Mouse (Mus musculus) G1E (cell line): ENCODE data around the gene Slc25a45.

Experiments
- CTCF ChIP-seq: IDR thresholded peaks from 2 replicates; pipeline ENCODE4 v1.5.1; 2012; ENCODE audit warnings: low read depth, low read length, inconsistent platforms, mixed read lengths
- GATA1 ChIP-seq: IDR thresholded peaks from 2 replicates; pipeline ENCODE4 v1.6.1; 2012; ENCODE audit warnings: borderline replicate concordance, low read length, inconsistent platforms, mixed read lengths
- GATA2 ChIP-seq: IDR thresholded peaks from 2 replicates; pipeline ENCODE4 v1.6.1; 2012; ENCODE audit warnings: low read depth, low read length, inconsistent platforms, borderline replicate concordance
- POLR2AphosphoS5 ChIP-seq: IDR thresholded peaks from 2 replicates; pipeline ENCODE4 v1.6.1; 2012; ENCODE audit warnings: low read depth, low read length, inconsistent platforms; ENCODE audit not compliant: insufficient replicate concordance
- TAL1 ChIP-seq: conservative IDR thresholded peaks from 2 replicates; pipeline ENCODE4 v1.6.1; 2012; ENCODE audit warnings: low read depth, low read length, inconsistent platforms, mixed read lengths

DNA sequence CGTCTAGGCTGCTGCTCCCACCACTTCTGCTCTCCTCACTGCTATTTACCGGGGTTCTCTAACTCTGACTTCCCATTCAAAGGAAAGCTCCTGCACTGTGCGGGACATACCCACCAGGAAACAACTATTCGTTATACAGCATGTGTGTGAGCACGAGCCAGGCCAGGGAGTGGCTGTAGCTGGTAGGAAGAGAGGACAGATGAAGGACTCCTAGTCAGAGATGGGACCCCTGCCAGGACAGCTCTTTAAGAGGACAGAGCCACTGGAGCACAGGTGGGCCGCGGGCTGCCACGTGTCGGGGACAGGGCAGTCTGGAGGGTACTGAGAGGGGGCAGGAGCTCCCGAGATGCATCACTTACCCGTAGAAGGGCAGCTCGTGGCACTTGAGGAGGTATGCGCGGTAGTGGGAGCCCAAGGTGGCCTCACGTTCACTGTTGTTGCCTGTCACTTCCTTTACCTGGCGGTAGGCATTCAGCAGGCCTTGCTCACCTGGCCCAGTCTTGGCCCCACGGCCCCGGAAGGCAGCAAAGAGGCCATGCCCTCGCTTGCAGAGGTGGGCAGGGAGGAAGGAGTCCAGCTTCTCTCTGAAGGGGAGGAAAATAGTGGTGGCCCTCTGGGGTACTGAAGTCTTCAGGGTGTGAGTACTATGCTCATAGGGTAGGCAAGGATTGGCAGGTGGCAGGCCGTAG is 12.8 kb upstream of the Slc25a45 start:
- TF ChIP-seq CTCF (no peak), GATA1 (no peak), TAL1 (no peak), GATA2 (no peak), POLR2AphosphoS5 (no peak)
